Mouse (Mus musculus): ENCODE measurements around the gene Pde2a. TPM values are rescaled to one million over a fixed set of nuclear protein-coding genes. Genes with fewer than 3 reads are reported as not detected.
A peak's percentile ranks its signal among the peaks of the same experiment; 100 is the strongest.

The Pde2a gene
- polyA plus RNA-seq, 1 experiment from 2014 or later, result 18.6 TPM

DNA sequence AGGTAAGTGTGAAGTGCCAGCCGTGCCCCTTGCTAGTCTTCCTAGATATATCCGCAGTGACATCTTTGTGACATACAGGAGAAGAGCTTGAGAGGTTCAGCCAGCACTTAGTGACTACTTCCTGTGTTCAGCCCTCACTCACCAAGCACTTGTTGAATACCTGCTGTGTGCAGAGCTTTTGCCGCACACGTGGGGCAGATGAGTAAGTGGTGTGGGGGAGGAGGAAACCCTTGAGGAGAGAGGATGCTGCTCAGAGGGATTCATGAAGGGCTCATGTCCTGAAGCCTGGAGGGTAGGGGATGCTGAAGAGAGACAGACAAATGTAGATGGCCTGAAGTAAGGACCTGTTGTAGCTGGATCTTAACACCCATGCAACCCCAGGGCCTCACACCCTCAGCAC lies 7.3 kb upstream of the Pde2a start:
- ATAC-seq (replicated peaks; ENCODE audit: low FRiP score) (no peak), DNase-seq (ENCODE audit: low spot score) (no peak)
- no peak overlapping the region for H3K9ac ChIP-seq (ENCODE audit: low read length)
- no peak overlapping the region for H3K4me3 ChIP-seq (ENCODE audit: low read depth, low read length)
- H3K27me3 ChIP-seq (ENCODE audit: control insufficient read depth, insufficient read depth, low read length), result peaks cover 4% of the 10 kb centered on the region; the same call in 1 of the 2 replicates
- peaks cover 9% of the 10 kb centered on the region; the same call in 1 of the 2 replicates for H3K4me1 ChIP-seq (replicated peaks; ENCODE audit: control insufficient read depth, insufficient read depth, low read length)
- H3K9me3 ChIP-seq (ENCODE audit: control insufficient read depth, low read length), result no peaks in the 10 kb centered on the region
- WGBS, result 58% methylated on average over 4 of the region's 4 CpGs
- H3K27ac ChIP-seq (ENCODE audit: low read depth, low read length), result no peak overlapping the region
- no peak overlapping the region for H3K4me2 ChIP-seq (ENCODE audit: low read depth, low read length, severe bottlenecking)
- H3K36me3 ChIP-seq (ENCODE audit: control insufficient read depth, insufficient read depth, low read length), result no peaks in the 10 kb centered on the region

DNA sequence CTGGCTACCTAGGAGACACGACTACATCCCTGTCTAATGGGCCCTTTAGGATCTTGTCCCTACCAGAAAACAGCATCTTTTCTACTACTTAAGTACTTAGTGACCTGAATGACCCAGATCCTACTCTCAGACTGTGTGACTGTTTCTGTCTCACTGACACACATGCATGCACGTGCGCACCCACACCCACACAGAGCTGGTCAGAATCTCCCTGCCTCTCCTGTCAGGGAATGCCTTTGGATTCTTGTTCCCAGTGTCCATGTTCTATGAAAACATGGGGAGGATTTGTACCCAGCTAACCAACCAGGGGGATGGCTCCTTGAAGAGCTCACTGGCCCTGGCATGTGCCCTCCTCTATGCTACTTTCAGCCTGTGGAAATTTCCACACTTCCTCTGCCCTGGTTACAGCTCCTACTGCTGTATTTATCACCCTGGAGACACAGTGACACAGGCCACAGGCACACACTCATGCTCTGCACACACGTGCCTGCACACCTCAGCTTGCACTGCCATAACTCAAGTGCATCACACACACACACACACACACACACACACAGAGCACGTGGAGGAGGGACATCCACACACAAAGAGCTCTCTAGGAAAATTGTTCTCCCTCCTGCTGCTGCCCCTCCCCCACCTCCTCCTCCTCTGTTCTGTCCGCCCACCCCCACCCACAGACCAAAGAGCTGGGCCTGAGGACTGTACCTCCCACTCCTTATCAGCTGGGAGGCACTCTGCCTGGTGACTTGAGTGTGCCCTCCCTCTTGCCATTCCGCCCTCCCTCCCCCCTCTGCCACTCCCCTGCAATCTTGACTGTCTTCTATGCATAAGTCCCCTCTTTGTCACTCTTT lies 6.6 kb upstream of the Pde2a start:
- WGBS, result 32% methylated on average over 7 of the region's 7 CpGs

DNA sequence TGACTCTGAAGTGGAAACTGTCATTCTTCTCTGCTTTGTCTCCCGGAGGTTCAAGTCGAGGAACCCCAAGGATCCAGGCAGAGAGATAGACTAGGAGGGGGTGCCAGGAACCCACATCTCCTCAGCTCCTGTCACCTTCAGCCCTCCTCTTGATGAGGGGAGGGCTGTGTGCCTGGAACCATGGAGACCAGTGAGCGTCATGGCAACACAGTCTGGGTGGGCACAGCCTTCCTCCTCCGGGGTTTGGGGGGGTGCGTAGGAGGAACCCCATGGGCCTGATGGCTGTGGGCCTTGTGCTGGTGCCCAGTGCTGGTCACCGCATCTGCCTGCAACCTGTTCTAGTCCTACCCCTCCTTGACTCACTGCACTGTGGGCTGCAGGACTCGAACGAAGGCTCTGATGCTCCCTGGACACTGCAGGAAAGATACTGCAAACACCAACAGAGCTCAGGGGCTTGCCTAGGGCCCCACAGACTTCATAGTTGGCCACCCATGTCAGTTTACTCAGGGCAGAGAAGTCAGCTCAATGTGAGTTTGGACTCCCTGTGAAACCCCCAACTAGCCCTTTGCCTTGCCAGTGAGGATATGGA lies 5.9 kb upstream of the Pde2a start:
- WGBS, result 45% methylated on average over 8 of the region's 8 CpGs
- DNase-seq (ENCODE audit: low spot score), result no peak

More for the DNA sequence above, 6.6 kb upstream of the Pde2a start:
- Histone ChIP-seq H3K9me3 (ENCODE audit: control insufficient read depth, low read length) (no peaks in the 10 kb centered on the region), H3K4me3 (ENCODE audit: low read depth, low read length) (no peak overlapping the region), H3K4me2 (ENCODE audit: low read depth, low read length, severe bottlenecking) (no peak overlapping the region), H3K9ac (ENCODE audit: low read length) (no peak overlapping the region; the same call in 1 of the 2 replicates), H3K4me1 (replicated peaks; ENCODE audit: control insufficient read depth, insufficient read depth, low read length) (peaks cover 9% of the 10 kb centered on the region; the same call in 1 of the 2 replicates), H3K36me3 (ENCODE audit: control insufficient read depth, insufficient read depth, low read length) (no peaks in the 10 kb centered on the region), H3K27ac (ENCODE audit: low read depth, low read length) (0 out of 2 replicates have a peak overlapping the region, but pooled peaks have one; percentile 2), H3K27me3 (ENCODE audit: control insufficient read depth, insufficient read depth, low read length) (peaks cover 4% of the 10 kb centered on the region; the same call in 1 of the 2 replicates)
- ATAC-seq (replicated peaks; ENCODE audit: low FRiP score) (peak; percentile 59), DNase-seq (ENCODE audit: low spot score) (peak; percentile 69)

DNA sequence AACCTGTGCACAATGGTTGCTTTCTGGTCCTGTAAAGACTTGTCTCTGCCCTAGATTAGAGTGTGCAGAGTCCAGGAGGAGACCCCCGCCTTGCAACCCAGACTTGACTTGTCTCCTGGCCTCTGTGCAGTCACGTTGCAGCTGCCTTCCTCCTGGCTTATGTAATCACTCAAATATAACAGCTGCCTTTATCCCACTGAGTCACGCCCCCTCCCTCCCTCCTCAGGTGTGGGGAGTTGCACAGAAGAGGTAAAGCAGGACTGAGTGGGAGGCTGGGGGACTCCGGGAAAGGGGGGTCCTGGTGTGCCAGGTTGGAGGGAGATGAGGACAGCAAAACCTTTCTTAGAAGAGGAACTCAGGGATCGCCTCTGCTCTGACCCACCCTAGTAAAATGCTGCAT lies 5.1 kb upstream of the Pde2a start:
- H3K9ac ChIP-seq (ENCODE audit: low read length), result no peak overlapping the region
- ATAC-seq (replicated peaks; ENCODE audit: low FRiP score) (no peak), DNase-seq (ENCODE audit: low spot score) (no peak)
- H3K27ac ChIP-seq (ENCODE audit: low read depth, low read length), result no peak overlapping the region
- H3K27me3 ChIP-seq (ENCODE audit: control insufficient read depth, insufficient read depth, low read length), result peaks cover 4% of the 10 kb centered on the region; the same call in 1 of the 2 replicates
- no peaks in the 10 kb centered on the region for H3K9me3 ChIP-seq (ENCODE audit: control insufficient read depth, low read length)
- no peak overlapping the region for H3K4me3 ChIP-seq (ENCODE audit: low read depth, low read length)
- 72% methylated on average over 5 of the region's 5 CpGs for WGBS
- peaks cover 9% of the 10 kb centered on the region; the same call in 1 of the 2 replicates for H3K4me1 ChIP-seq (replicated peaks; ENCODE audit: control insufficient read depth, insufficient read depth, low read length)
- no peaks in the 10 kb centered on the region for H3K36me3 ChIP-seq (ENCODE audit: control insufficient read depth, insufficient read depth, low read length)
- H3K4me2 ChIP-seq (ENCODE audit: low read depth, low read length, severe bottlenecking), result no peak overlapping the region

More for the DNA sequence above, 5.9 kb upstream of the Pde2a start:
- Histone ChIP-seq H3K4me3 (ENCODE audit: low read depth, low read length) (no peak overlapping the region), H3K27ac (ENCODE audit: low read depth, low read length) (0 out of 2 replicates have a peak overlapping the region, but pooled peaks have one; percentile 2), H3K4me1 (replicated peaks; ENCODE audit: control insufficient read depth, insufficient read depth, low read length) (peaks cover 9% of the 10 kb centered on the region; the same call in 1 of the 2 replicates), H3K27me3 (ENCODE audit: control insufficient read depth, insufficient read depth, low read length) (peaks cover 4% of the 10 kb centered on the region; the same call in 1 of the 2 replicates), H3K9me3 (ENCODE audit: control insufficient read depth, low read length) (no peaks in the 10 kb centered on the region), H3K9ac (ENCODE audit: low read length) (no peak overlapping the region; the same call in 1 of the 2 replicates), H3K4me2 (ENCODE audit: low read depth, low read length, severe bottlenecking) (no peak overlapping the region), H3K36me3 (ENCODE audit: control insufficient read depth, insufficient read depth, low read length) (no peaks in the 10 kb centered on the region)
- peak; percentile 31 for ATAC-seq (replicated peaks; ENCODE audit: low FRiP score)

DNA sequence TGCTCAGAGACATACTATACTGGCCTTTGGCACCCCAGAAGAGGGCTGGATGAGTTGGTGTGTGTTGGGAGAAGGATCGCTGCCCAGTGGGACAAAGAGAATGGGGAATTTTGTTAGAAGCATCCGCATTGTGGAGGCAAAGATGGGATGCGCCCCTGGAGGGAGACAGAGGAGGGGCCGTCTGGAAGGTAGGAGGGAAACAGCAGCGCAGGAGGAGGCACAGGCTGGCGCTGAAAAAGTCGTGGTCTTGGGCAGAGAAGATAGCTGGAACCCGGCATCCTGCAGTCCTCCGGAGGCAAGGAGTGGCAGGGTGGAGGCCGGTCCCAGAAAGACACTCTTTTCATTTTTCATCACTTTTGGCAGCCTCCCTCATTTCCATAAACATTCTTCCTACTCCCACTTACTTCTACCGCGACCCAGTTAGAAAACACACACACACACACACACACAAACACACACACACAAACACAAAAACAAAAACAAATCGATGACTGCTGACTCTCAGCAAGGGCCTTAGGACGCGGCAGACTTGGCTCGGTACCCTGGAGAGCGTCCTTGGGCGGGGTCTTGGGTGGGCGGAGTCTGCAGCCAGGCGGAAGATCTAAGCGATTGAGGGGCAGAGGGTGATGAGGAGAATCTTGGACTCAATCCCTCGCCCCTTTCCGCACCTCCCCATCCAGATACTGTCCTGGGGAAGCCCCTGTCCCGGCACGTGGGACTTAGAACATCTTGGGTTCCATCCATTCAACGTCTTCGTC lies 2.3 kb upstream of the Pde2a start:
- Histone ChIP-seq H3K9ac (ENCODE audit: low read length) (peak overlapping the region; percentile 16; the same call in 1 of the 2 replicates), H3K27me3 (ENCODE audit: control insufficient read depth, insufficient read depth, low read length) (peaks cover 6% of the 10 kb centered on the region; the same call in 1 of the 2 replicates), H3K9me3 (ENCODE audit: control insufficient read depth, low read length) (no peaks in the 10 kb centered on the region), H3K4me3 (ENCODE audit: low read depth, low read length) (no peak overlapping the region), H3K36me3 (ENCODE audit: control insufficient read depth, insufficient read depth, low read length) (no peaks in the 10 kb centered on the region), H3K4me2 (ENCODE audit: low read depth, low read length, severe bottlenecking) (peak overlapping the region; percentile 24; the same call in 1 of the 2 replicates), H3K27ac (ENCODE audit: low read depth, low read length) (no peak overlapping the region), H3K4me1 (replicated peaks; ENCODE audit: control insufficient read depth, insufficient read depth, low read length) (peaks cover 11% of the 10 kb centered on the region; the same call in 1 of the 2 replicates)
- ATAC-seq (replicated peaks; ENCODE audit: low FRiP score) (no peak), DNase-seq (ENCODE audit: low spot score) (peak; percentile 70)
- WGBS, result 3% methylated on average over 27 of the region's 27 CpGs

DNA sequence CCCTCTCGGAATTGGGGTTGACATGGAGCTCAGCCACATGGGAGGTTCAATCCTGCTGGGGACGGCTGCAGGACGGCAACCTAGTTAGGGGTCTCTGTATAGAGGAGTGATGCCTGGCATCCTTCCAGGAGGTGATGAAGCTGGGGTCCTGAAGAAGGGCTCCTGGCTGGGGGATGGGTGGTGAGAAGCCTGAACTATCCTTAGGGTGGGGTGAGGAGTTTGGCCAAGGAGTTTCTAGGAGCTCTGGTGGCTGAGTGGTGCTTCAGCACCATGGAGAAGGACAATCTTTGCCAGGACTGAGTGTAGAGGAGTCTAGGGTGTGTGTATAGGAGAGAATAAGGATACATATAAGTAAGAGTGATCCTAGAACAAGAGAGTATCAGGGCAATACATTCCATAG lies 578 bp downstream of the Pde2a start:
- Histone ChIP-seq H3K27ac (ENCODE audit: low read depth, low read length) (no peak overlapping the region), H3K4me2 (ENCODE audit: low read depth, low read length, severe bottlenecking) (peak overlapping the region; percentile 26; the same call in 1 of the 2 replicates), H3K9me3 (ENCODE audit: control insufficient read depth, low read length) (no peaks in the 10 kb centered on the region), H3K4me3 (ENCODE audit: low read depth, low read length) (peak overlapping the region; percentile 11; the same call in 1 of the 2 replicates), H3K9ac (ENCODE audit: low read length) (peak overlapping the region; percentile 37; the same call in 1 of the 2 replicates), H3K36me3 (ENCODE audit: control insufficient read depth, insufficient read depth, low read length) (no peaks in the 10 kb centered on the region), H3K27me3 (ENCODE audit: control insufficient read depth, insufficient read depth, low read length) (peaks cover 6% of the 10 kb centered on the region; the same call in 1 of the 2 replicates), H3K4me1 (replicated peaks; ENCODE audit: control insufficient read depth, insufficient read depth, low read length) (0 out of 2 replicates have a peak, but pooled peaks cover 3% of the 10 kb centered on the region)
- DNase-seq (ENCODE audit: low spot score), result no peak
- no peak for ATAC-seq (replicated peaks; ENCODE audit: low FRiP score)
- 10% methylated on average over 3 of the region's 3 CpGs for WGBS

DNA sequence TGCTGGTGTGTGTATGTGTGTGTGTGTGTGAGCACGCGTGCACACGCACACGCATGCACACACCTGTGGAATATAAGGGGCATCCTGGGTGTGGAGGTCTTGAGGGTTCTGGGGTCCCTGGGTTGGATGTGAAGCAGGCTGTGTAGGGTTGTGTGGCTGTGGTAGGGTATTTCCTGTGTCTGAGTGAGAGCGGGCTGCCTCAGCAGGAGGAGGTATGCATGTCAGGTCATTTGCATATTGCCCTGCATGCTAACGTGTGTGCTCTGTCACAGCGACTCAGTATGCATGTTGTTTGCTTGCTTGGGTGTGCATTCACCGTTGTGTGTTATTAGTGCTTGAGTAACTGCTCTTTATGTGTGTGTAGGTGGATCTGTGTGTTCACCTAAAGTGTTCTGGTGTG lies 1.2 kb downstream of the Pde2a start:
- Histone ChIP-seq H3K4me2 (ENCODE audit: low read depth, low read length, severe bottlenecking) (no peak overlapping the region), H3K4me1 (replicated peaks; ENCODE audit: control insufficient read depth, insufficient read depth, low read length) (0 out of 2 replicates have a peak, but pooled peaks cover 4% of the 10 kb centered on the region), H3K9ac (ENCODE audit: low read length) (no peak overlapping the region), H3K27me3 (ENCODE audit: control insufficient read depth, insufficient read depth, low read length) (peaks cover 6% of the 10 kb centered on the region; the same call in 1 of the 2 replicates), H3K9me3 (ENCODE audit: control insufficient read depth, low read length) (no peaks in the 10 kb centered on the region), H3K36me3 (ENCODE audit: control insufficient read depth, insufficient read depth, low read length) (no peaks in the 10 kb centered on the region), H3K27ac (ENCODE audit: low read depth, low read length) (no peak overlapping the region), H3K4me3 (ENCODE audit: low read depth, low read length) (no peak overlapping the region)
- DNase-seq (ENCODE audit: low spot score) (no peak), ATAC-seq (replicated peaks; ENCODE audit: low FRiP score) (no peak)
- WGBS, result 79% methylated on average over 8 of the region's 8 CpGs

DNA sequence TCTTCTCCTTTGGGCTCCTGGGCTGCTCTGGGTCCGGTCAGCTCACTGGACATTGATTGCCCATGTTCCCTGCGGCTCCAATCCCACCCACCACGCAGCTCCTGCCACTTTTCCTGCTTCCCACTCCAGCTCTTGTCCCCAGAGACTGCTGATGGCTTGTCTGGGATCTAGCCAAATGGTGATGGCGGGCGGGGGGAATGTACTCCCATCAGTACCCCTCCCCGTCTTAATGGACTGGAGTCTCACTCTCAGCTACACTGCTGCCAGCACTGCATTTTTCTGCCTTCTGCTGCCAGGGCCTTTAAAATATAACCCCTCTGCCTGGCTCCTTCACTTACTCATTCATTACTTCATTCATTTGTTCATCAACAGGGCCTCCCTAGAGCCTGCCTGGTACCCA lies 2.5 kb downstream of the Pde2a start:
- DNase-seq (ENCODE audit: low spot score), result no peak

More for the DNA sequence above, 2.5 kb downstream of the Pde2a start:
- Histone ChIP-seq H3K9ac (ENCODE audit: low read length) (no peak overlapping the region), H3K9me3 (ENCODE audit: control insufficient read depth, low read length) (no peaks in the 10 kb centered on the region), H3K4me2 (ENCODE audit: low read depth, low read length, severe bottlenecking) (no peak overlapping the region), H3K27ac (ENCODE audit: low read depth, low read length) (no peak overlapping the region), H3K27me3 (ENCODE audit: control insufficient read depth, insufficient read depth, low read length) (peaks cover 2% of the 10 kb centered on the region; the same call in 1 of the 2 replicates), H3K4me1 (replicated peaks; ENCODE audit: control insufficient read depth, insufficient read depth, low read length) (0 out of 2 replicates have a peak, but pooled peaks cover 4% of the 10 kb centered on the region), H3K36me3 (ENCODE audit: control insufficient read depth, insufficient read depth, low read length) (no peaks in the 10 kb centered on the region), H3K4me3 (ENCODE audit: low read depth, low read length) (no peak overlapping the region)
- WGBS, result 79% methylated on average over 6 of the region's 6 CpGs
- ATAC-seq (replicated peaks; ENCODE audit: low FRiP score), result no peak
